Mouse (Mus musculus): Measurements from ENCODE around the gene Tnxb. TPM values are rescaled to one million over a fixed set of nuclear protein-coding genes. Genes with fewer than 3 reads are reported as not detected.
"Not testable (repeated sequence)": the region's sequence is repeated elsewhere in the genome, so short reads cannot be mapped to it uniquely, and the experiment has no call there.

The Tnxb gene
- polyA plus RNA-seq, 1 experiment from 2014 or later, result 0.03 TPM

DNA sequence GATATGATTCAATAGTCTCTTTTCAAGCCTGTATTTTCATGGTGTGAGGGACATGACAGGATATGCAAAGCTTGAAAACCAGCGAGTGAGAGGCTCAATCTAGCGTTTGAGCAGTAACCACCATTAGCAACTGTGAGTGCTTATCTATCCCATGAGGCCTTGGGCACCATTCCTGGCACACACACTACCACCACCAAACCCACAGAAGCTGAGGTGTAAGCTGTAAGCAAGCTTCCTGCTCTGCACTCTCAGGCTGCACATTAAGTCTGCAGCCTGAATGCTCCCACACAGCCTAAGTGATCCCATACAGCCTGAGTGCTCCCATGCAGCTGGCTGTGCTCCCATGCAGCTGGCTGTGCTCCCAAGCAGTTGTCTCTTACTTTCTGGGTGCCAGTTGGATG, 30.3 kb downstream of the Tnxb start:
- WGBS, result 67% methylated on average over 2 of the region's 2 CpGs
- Histone ChIP-seq H3K27ac (no peak overlapping the region), H3K9me3 (no peaks in the 10 kb centered on the region), H3K36me3 (no peaks in the 10 kb centered on the region), H3K4me2 (replicated peaks) (no peak overlapping the region), H3K4me1 (no peaks in the 10 kb centered on the region), H3K9ac (no peak overlapping the region), H3K27me3 (replicated peaks) (no peaks in the 10 kb centered on the region; the same call in 1 of the 2 replicates), H3K4me3 (no peak overlapping the region)
- no peak for ATAC-seq (ENCODE audit: low FRiP score, low read depth)

DNA sequence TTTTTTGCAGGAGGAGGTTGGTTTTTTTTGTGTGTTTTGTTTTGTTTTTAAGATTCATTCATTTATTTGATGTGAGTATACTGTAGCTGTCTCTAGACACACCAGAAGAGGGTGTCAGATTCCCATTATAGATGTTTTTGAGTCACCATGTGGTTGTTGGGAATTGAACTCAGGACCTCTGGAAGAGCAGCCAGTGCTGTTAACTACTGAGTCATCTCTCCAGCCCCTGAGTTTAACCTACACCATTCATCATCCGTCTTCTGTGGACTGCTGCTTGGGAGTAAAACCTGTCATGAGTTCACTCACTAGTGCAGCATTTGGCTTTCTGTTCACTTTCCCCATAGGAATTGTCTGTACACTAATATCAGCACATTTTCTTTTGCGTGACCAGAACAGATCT, 36.1 kb downstream of the Tnxb start:
- not testable (repeated sequence) for H3K36me3 ChIP-seq; H3K9me3 ChIP-seq; H3K27ac ChIP-seq; H3K4me3 ChIP-seq; H3K4me1 ChIP-seq; H3K9ac ChIP-seq; ATAC-seq (ENCODE audit: low FRiP score, low read depth); H3K27me3 ChIP-seq (replicated peaks); H3K4me2 ChIP-seq (replicated peaks)
- WGBS, result 82% methylated on average over 2 of the region's 2 CpGs

DNA sequence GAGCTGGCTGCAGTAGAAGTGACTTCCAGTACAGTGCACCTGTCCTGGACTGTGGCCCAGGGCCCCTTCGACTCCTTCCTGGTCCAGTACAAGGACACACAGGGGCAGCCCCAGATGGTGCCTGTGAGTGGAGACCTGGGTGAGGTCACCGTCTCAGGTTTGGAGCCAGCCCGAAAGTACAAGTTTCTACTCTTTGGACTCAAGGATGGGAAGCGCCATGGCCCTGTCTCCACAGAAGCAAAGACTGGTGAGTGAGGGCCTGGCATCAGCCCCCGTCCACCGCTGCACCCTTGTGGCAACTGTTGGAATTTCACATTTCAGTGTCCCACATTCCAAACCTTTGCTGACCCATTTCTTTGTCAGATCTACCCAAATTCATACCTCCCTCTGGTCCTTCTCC, 42.6 kb downstream of the Tnxb start:
- Histone ChIP-seq H3K27me3 (replicated peaks) (no peaks in the 10 kb centered on the region), H3K4me2 (replicated peaks) (no peak overlapping the region), H3K4me3 (no peak overlapping the region), H3K9me3 (no peaks in the 10 kb centered on the region), H3K4me1 (no peaks in the 10 kb centered on the region), H3K27ac (no peak overlapping the region), H3K36me3 (no peaks in the 10 kb centered on the region), H3K9ac (no peak overlapping the region)
- no peak for ATAC-seq (ENCODE audit: low FRiP score, low read depth)
- 43% methylated on average over 6 of the region's 6 CpGs for WGBS

DNA sequence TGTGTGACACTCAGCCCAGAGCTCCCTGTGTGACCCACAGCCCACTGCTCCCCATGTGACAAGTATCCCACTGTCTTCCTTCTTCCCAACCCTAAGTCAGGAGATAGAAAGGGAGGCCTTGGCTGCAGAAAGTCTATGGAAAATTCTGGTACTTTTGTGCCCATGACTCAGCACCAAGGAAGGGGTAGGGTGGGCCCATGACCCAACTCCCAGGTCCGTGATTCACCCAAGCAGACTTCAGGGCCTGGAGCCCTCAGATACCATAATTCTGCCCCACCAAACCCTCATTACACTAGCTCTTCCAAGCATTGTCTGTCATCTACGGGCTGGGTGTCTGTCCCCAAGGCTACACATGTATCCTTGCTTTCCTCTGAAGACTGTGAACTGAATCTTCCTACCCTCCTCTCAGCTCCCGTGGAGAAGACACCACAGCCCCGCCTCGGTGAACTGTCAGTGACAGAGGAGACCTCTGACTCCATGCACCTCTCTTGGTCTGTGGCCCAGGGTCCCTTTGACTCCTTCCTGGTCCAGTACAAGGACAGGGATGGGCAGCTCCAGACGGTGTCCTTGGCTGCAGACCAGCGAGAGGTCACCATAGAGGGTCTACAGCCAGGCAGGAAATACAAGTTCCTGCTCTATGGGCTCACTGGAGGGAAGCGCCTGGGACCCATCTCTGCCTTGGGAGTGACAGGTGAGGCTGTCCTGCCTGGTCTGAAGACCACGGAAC, 44.0 kb downstream of the Tnxb start:
- H3K4me1 ChIP-seq; H3K27ac ChIP-seq; H3K9ac ChIP-seq; H3K4me2 ChIP-seq (replicated peaks); ATAC-seq (ENCODE audit: low FRiP score, low read depth); H3K4me3 ChIP-seq; H3K9me3 ChIP-seq; H3K36me3 ChIP-seq; H3K27me3 ChIP-seq (replicated peaks): not testable (repeated sequence)
- 89% methylated on average over 9 of the region's 9 CpGs for WGBS

DNA sequence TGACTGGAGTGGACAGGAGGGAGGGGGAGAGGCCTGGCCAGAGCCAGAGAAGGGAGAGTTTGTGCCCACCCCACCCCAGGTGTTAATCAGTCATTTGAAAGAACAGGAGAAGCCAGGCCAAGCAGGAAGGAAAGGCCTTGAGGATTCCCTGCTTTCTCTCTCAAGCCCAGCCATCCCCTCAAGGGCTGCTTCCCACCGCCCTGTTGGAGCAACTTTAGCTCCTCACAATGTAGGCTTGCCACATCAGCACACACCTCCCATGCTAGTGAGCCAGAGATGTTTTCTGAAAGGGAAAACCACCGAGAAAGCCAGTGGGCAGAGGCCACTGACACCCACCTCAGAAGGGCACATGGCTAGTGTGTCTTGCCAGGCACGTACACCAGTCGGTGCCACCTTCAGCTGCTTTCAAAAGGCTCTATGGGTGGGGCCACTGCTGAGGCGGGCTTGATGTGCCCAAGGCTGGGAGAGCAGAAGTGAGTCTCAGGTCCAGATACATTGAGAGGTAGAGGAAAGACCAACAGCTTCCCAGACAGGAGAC, 44.6 kb downstream of the Tnxb start:
- 88% methylated on average over 5 of the region's 5 CpGs for WGBS
- H3K27me3 ChIP-seq (replicated peaks); H3K9me3 ChIP-seq; H3K27ac ChIP-seq; H3K4me2 ChIP-seq (replicated peaks); H3K4me1 ChIP-seq; H3K4me3 ChIP-seq; ATAC-seq (ENCODE audit: low FRiP score, low read depth); H3K9ac ChIP-seq; H3K36me3 ChIP-seq: not testable (repeated sequence)

DNA sequence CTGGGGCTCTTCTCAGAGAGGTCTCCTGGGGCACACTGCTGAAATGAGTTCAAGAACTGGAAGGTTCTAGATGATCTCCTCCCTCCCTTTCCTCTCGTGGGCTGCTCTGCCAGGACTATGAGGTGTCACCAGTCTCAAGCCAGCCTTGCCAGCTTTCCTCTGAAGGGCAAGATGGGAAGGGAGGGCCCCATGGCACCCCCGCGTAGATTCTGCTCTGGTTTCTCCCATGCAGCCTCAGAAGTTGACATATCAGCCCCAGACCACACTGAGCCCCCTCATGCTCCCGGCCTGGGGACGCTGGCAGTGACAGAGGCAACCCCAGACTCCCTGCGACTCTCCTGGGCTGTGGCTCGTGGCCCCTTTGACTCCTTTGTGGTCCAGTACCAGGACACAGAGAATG, 45.1 kb downstream of the Tnxb start:
- H3K27me3 ChIP-seq (replicated peaks); H3K9me3 ChIP-seq; H3K36me3 ChIP-seq; H3K27ac ChIP-seq; H3K4me3 ChIP-seq; H3K4me1 ChIP-seq; H3K4me2 ChIP-seq (replicated peaks); ATAC-seq (ENCODE audit: low FRiP score, low read depth); H3K9ac ChIP-seq: not testable (repeated sequence)
- 81% methylated on average over 7 of the region's 7 CpGs for WGBS

DNA sequence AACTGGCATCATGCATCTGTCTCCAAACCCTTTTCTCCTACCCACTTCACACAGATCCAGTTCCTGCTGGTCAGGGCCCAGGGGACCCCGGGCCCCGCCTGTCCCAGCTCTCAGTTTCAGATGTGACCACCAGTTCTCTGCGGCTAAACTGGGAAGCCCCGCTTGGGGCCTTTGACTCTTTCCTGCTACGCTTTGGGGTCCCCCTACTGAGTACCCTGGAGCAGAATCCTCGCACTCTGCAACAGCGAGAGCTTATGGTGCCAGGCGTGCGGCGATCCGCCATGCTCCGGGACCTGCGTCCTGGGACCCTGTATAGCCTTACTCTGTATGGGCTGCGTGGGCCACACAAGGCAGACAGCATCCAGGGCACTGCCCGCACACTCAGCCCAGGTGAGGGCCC, 45.9 kb downstream of the Tnxb start:
- Histone ChIP-seq H3K27ac (no peak overlapping the region), H3K9me3 (no peaks in the 10 kb centered on the region), H3K36me3 (no peaks in the 10 kb centered on the region), H3K9ac (no peak overlapping the region), H3K4me3 (no peak overlapping the region), H3K4me2 (replicated peaks) (no peak overlapping the region), H3K4me1 (no peaks in the 10 kb centered on the region), H3K27me3 (replicated peaks) (no peaks in the 10 kb centered on the region)
- 91% methylated on average over 15 of the region's 15 CpGs for WGBS
- no peak for ATAC-seq (ENCODE audit: low FRiP score, low read depth)

DNA sequence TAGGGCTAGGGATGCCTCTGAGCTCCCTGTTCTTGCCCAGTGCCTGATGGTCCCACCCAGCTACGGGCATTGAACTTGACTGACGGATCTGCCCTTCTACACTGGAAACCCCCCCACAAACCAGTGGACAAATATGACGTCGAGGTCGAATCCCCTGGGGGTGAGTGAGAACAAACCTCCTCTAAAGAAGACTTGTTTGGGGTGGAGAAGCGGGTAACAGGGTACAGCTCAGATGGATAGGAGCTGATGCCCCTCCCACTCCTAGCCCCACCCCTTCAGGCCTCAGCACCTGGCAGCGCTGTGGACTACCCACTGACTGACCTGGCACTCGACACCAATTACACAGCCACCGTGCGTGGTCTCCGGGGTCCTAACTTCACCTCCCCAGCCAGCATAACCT, 47.1 kb downstream of the Tnxb start:
- Histone ChIP-seq H3K9ac (no peak overlapping the region), H3K9me3 (no peaks in the 10 kb centered on the region), H3K4me3 (no peak overlapping the region), H3K36me3 (no peaks in the 10 kb centered on the region), H3K4me1 (no peaks in the 10 kb centered on the region), H3K27ac (no peak overlapping the region), H3K27me3 (replicated peaks) (no peaks in the 10 kb centered on the region), H3K4me2 (replicated peaks) (no peak overlapping the region)
- WGBS, result 80% methylated on average over 11 of the region's 11 CpGs
- no peak for ATAC-seq (ENCODE audit: low FRiP score, low read depth)

DNA sequence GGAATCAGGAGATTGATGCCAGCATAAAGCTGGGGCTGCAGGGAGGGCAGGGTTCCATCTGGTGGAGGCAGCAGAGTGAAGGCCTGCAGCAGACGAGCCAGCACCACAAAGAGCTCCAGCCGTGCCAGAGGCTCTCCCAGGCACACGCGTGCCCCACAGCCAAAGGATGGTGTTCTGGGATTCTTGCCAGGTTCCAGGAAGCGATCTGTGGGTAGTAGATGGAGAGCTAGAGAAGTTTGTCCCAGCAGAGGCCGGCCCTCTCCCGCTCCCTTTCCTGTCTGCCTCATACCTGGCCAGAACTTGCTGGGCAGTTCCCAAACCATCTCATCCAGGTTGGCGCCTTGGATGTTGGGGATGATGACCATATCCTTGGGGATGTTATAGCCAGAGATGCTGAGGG, 49.6 kb downstream of the Tnxb start:
- H3K9ac ChIP-seq; H3K4me1 ChIP-seq; H3K27me3 ChIP-seq (replicated peaks); H3K9me3 ChIP-seq; ATAC-seq (ENCODE audit: low FRiP score, low read depth); H3K4me3 ChIP-seq; H3K4me2 ChIP-seq (replicated peaks); H3K27ac ChIP-seq; H3K36me3 ChIP-seq: not testable (repeated sequence)
- 81% methylated on average over 8 of the region's 8 CpGs for WGBS

DNA sequence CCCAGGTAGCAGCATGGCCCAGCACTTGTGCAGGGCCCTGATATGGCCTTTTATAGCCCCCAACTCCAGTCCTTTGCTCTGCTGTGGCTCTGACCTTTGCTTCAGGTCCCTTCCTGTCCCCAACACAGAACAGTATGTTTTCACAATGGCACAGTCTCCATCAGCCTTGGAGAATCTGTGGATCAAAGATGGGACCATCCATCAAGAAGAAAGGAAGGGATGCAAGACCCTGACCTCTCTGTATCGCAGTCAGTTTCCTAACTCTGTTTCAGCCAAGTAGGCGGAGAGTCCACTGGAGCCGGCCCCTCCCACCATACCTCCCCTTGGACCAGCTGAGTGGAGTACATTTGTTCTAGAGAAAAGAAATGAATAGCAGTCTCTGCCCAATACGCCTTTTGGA, 51.9 kb downstream of the Tnxb start:
- not testable (repeated sequence) for H3K27me3 ChIP-seq (replicated peaks); H3K27ac ChIP-seq; H3K4me1 ChIP-seq; H3K36me3 ChIP-seq; H3K9me3 ChIP-seq; H3K9ac ChIP-seq; ATAC-seq (ENCODE audit: low FRiP score, low read depth); H3K4me2 ChIP-seq (replicated peaks); H3K4me3 ChIP-seq
- WGBS, result 88% methylated on average over 4 of the region's 4 CpGs

DNA sequence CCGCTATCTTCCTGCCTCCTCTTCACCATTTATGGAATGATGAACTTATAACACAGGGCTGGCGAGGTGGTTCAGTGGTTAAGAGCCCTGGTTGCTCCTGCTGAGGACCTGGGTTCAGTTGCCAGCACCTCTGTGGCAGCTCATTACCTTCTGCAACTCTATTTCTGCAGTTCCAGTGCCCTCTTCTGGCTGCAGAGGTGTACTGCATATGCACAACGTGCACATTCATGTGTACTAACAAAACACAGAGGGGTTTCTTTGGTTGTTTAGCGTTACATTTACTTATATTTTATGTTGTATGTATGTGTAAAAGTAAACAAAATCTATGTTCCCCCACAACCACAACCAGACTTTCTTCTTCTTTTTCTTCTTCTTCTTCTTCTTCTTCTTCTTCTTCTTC, 52.7 kb downstream of the Tnxb start:
- Histone ChIP-seq H3K27me3 (replicated peaks) (no peaks in the 10 kb centered on the region), H3K4me2 (replicated peaks) (no peak overlapping the region), H3K9me3 (peaks cover 5% of the 10 kb centered on the region; the same call in 1 of the 2 replicates), H3K4me3 (no peak overlapping the region), H3K27ac (no peak overlapping the region), H3K36me3 (no peaks in the 10 kb centered on the region), H3K4me1 (no peaks in the 10 kb centered on the region), H3K9ac (no peak overlapping the region)
- ATAC-seq (ENCODE audit: low FRiP score, low read depth), result no peak
- 74% methylated on average over 4 of the region's 4 CpGs for WGBS

DNA sequence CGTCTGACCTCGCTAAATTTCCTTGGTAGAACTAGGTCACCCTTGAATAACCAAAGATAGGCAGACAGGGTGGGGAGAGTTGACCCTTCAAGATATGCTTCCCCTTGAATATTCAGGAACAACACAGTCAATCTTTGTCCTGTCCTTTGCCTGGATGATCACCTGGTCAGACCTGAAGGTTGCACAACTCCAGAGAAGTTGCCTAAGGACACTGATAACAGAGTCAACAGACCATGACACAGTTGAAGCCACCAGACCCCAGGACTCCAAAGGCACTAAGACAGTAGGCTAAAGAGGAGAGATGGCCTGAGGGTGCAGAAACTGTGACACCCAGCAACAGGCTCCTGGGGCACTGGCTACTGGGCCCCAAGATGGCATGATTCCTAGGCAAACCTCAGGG, 57.6 kb downstream of the Tnxb start:
- no peaks in the 10 kb centered on the region for H3K27me3 ChIP-seq (replicated peaks)
- no peak for ATAC-seq (ENCODE audit: low FRiP score, low read depth)
- no peaks in the 10 kb centered on the region for H3K36me3 ChIP-seq
- H3K27ac ChIP-seq, result no peak overlapping the region
- H3K9me3 ChIP-seq, result peaks cover 2% of the 10 kb centered on the region; the same call in 1 of the 2 replicates
- no peak overlapping the region for H3K9ac ChIP-seq
- H3K4me2 ChIP-seq (replicated peaks), result no peak overlapping the region
- WGBS, result 95% methylated on average over 2 of the region's 2 CpGs
- H3K4me1 ChIP-seq, result no peaks in the 10 kb centered on the region
- no peak overlapping the region for H3K4me3 ChIP-seq

DNA sequence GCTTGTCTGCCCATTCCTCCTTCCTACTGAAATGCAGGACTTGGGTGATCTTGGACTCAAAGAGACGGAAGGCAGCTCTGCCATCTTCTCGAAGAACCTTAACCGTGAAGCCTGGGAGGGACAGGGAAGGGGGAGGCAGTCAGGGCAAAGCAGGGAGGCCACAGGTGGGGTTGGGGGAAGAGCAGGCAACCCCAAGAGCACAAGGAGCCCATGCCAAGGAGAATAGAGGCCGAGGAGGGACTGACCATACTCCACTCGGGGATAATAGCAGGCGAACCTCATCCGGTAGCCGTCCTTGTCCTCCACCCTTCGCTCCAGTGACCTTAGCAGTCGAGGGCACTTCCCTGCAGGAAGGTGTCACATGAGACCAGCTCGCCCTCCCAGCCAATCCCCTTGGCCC, 58.8 kb downstream of the Tnxb start:
- not testable (repeated sequence) for ATAC-seq (ENCODE audit: low FRiP score, low read depth); H3K9me3 ChIP-seq; H3K36me3 ChIP-seq; H3K9ac ChIP-seq; H3K4me1 ChIP-seq; H3K27ac ChIP-seq; H3K27me3 ChIP-seq (replicated peaks); H3K4me2 ChIP-seq (replicated peaks); H3K4me3 ChIP-seq
- WGBS, result 82% methylated on average over 11 of the region's 11 CpGs

Data from neural tube, embryonic 12.5 days (tissue).